Mouse (Mus musculus) ES-Bruce4 (cell line): ENCODE measurements around the gene Fbxw10.

Experiments
- CTCF ChIP-seq: IDR thresholded peaks from one replicate; pipeline ENCODE4 v1.8.1; 2011; ENCODE audit warnings: low read depth, low read length
- EP300 ChIP-seq: IDR thresholded peaks from 2 replicates; pipeline ENCODE4 v1.6.1; 2011; ENCODE audit warnings: low read depth, low read length; ENCODE audit not compliant: insufficient read depth
- POLR2A ChIP-seq: IDR thresholded peaks from one replicate; pipeline ENCODE4 v1.8.1; 2011; ENCODE audit warnings: low read length; ENCODE audit not compliant: insufficient read depth

- TF ChIP-seq POLR2A = no peak
- TF ChIP-seq CTCF = no peak
- no peak for TF ChIP-seq EP300
These were observed 4.3 kb downstream of the Fbxw10 start for GRCm38 (mm10) chr11:62851199-62851598.
